Comparison of ENCODE assay signal across 24 mouse cellular contexts in genomic region chr13:32034799-32035448, GRCm38 (mm10).
"Had no signal": no experiment of that assay in that cellular context is flagged by ENCODE, and none has a peak within 500 bp of the region (broad histone marks: within the 10 kb centered on the region; RNA-seq: fewer than 3 reads in every experiment).

No protein-coding gene starts in this region.

- H3K4me2 ChIP-seq: heart, embryonic 11.5 days; heart, embryonic 13.5 days; heart, embryonic 15.5 days; hindbrain, embryonic 13.5 days; hindbrain, embryonic 15.5 days; limb, embryonic 13.5 days; limb, embryonic 15.5 days; liver, embryonic 12.5 days had no signal

- H3K27ac ChIP-seq: heart, adult 2 months; heart, embryonic 13.5 days; heart, embryonic 15.5 days; hindbrain, embryonic 13.5 days; hindbrain, embryonic 15.5 days; hindbrain, postnatal 0 days; limb, embryonic 13.5 days; limb, embryonic 15.5 days; liver, embryonic 12.5 days; liver, embryonic 14.5 days had no signal

- H3K4me1 ChIP-seq: heart, embryonic 13.5 days; heart, embryonic 15.5 days; hindbrain, embryonic 13.5 days; hindbrain, embryonic 15.5 days; liver, embryonic 12.5 days had no signal

- DNase-seq: forebrain, postnatal 0 days; gastrocnemius, postnatal 14 days; gastrocnemius, postnatal 36 days; heart, adult 11 months; heart, adult 2 months; heart, postnatal 14 days; heart, postnatal 36 days; kidney, adult 11 months; kidney, adult 2 months; kidney, postnatal 25 days; layer of hippocampus, adult 9-11 months; layer of hippocampus, postnatal 36 days; left cerebral cortex, postnatal 4 days had no signal

- H3K4me3 ChIP-seq: heart, adult 2 months; heart, embryonic 13.5 days; heart, embryonic 15.5 days; hindbrain, embryonic 13.5 days; hindbrain, embryonic 15.5 days; limb, embryonic 13.5 days; limb, embryonic 15.5 days; liver, embryonic 12.5 days had no signal

- H3K9ac ChIP-seq: forebrain, postnatal 0 days; heart, embryonic 13.5 days; heart, embryonic 15.5 days; hindbrain, embryonic 13.5 days; hindbrain, embryonic 15.5 days; limb, embryonic 13.5 days; limb, embryonic 15.5 days; liver, embryonic 12.5 days; liver, embryonic 14.5 days had no signal

- H3K27me3 ChIP-seq: heart, embryonic 13.5 days; heart, embryonic 15.5 days; hindbrain, embryonic 13.5 days; hindbrain, embryonic 15.5 days; liver, embryonic 12.5 days had no signal

- ATAC-seq: forebrain, postnatal 0 days; hindbrain, postnatal 0 days; intestine, embryonic 16.5 days; liver, embryonic 12.5 days had no signal

- H3K36me3 ChIP-seq: heart, embryonic 13.5 days; heart, embryonic 15.5 days; hindbrain, embryonic 13.5 days; hindbrain, embryonic 15.5 days; limb, embryonic 13.5 days; limb, embryonic 15.5 days; liver, embryonic 12.5 days had no signal

- H3K9me3 ChIP-seq: heart, embryonic 13.5 days; heart, embryonic 15.5 days; hindbrain, embryonic 13.5 days; hindbrain, embryonic 15.5 days; limb, embryonic 13.5 days; limb, embryonic 15.5 days; liver, embryonic 12.5 days had no signal
